Mouse (Mus musculus): ENCODE results near the gene Tbcd. TPM values are rescaled to one million over a fixed set of nuclear protein-coding genes. Genes with fewer than 3 reads are reported as not detected.

Tbcd gene
- 26.7 and 29.1 TPM in 2 replicates for polyA plus RNA-seq (2015; fragmentation: Nextera tagmentation; extraction: Ambion mirVana)

GRCm38 (mm10) chr11:121451753-121452635 is at the start of gene Tbcd:
Tbcd (plus strand) TSS chr11:121451949.

GRCm38 (mm10) chr11:121420830-121421552 is 30.8 kb upstream of the Tbcd start, which contains the start of gene Fn3krp:
Fn3krp (plus strand) TSS chr11:121421401.

GRCm38 (mm10) chr11:121434156-121435155 is 17.3 kb upstream of the Tbcd start, which contains the start of gene Fn3k:
Fn3k (plus strand) TSS chr11:121434913.

GRCm38 (mm10) chr11:121519131-121519530 is 67.4 kb downstream of the Tbcd start, which contains the start of gene Zfp750:
Zfp750 (minus strand) TSS chr11:121519333.

Other genes with a start within 250 kb of the Tbcd start
- 6.9 and 7.4 TPM in 2 replicates for gene Hexdc, start 247.5 kb upstream of the Tbcd start, polyA plus RNA-seq (2015; fragmentation: Nextera tagmentation; extraction: Ambion mirVana)
- gene Ogfod3, start 247.2 kb upstream of the Tbcd start, polyA plus RNA-seq (2015; fragmentation: Nextera tagmentation; extraction: Ambion mirVana) = 29.3 and 40.0 TPM in 2 replicates
- 22.0 and 26.4 TPM in 2 replicates for gene Cybc1, start 222.6 kb upstream of the Tbcd start, polyA plus RNA-seq (2015; fragmentation: Nextera tagmentation; extraction: Ambion mirVana)
- 13.6 and 15.3 TPM in 2 replicates for gene Narf, start 214.7 kb upstream of the Tbcd start, polyA plus RNA-seq (2015; fragmentation: Nextera tagmentation; extraction: Ambion mirVana)
- gene Foxk2, start 192.0 kb upstream of the Tbcd start, polyA plus RNA-seq (2015; fragmentation: Nextera tagmentation; extraction: Ambion mirVana) = 4.8 and 5.8 TPM in 2 replicates
- gene Wdr45b, start 97.5 kb upstream of the Tbcd start, polyA plus RNA-seq (2015; fragmentation: Nextera tagmentation; extraction: Ambion mirVana) = 74.8 and 82.6 TPM in 2 replicates
- gene Rab40b, start 63.7 kb upstream of the Tbcd start, polyA plus RNA-seq (2015; fragmentation: Nextera tagmentation; extraction: Ambion mirVana) = 10.2 and 12.2 TPM in 2 replicates
- gene Fn3krp, start 30.5 kb upstream of the Tbcd start, polyA plus RNA-seq (2015; fragmentation: Nextera tagmentation; extraction: Ambion mirVana) = 4.5 and 6.8 TPM in 2 replicates
- 1.5 and 2.4 TPM in 2 replicates for gene Fn3k, start 17.0 kb upstream of the Tbcd start, polyA plus RNA-seq (2015; fragmentation: Nextera tagmentation; extraction: Ambion mirVana)
- 0.25 and 0.32 TPM in 2 replicates for gene Zfp750, start 67.4 kb downstream of the Tbcd start, polyA plus RNA-seq (2015; fragmentation: Nextera tagmentation; extraction: Ambion mirVana)
- 3.9 and 8.8 TPM in 2 replicates for gene B3gntl1, start 221.2 kb downstream of the Tbcd start, polyA plus RNA-seq (2015; fragmentation: Nextera tagmentation; extraction: Ambion mirVana)
- gene Metrnl, start 249.6 kb downstream of the Tbcd start, polyA plus RNA-seq (2015; fragmentation: Nextera tagmentation; extraction: Ambion mirVana) = 17.8 and 21.7 TPM in 2 replicates

Measured in adrenal gland, postnatal 0 days (tissue).